Mouse (Mus musculus) gastrocnemius, adult 8-10 months (tissue): ENCODE results near the gene Tmem234. TPM values are rescaled to one million over a fixed set of nuclear protein-coding genes. Genes with fewer than 3 reads are reported as not detected.

ENCODE experiments used
- DNase-seq, 2 experiments: peaks; one replicate each; pipeline ENCODE4 v3.0.0; 2022; ENCODE audit warnings: low spot score in 2 of 2
- total RNA-seq, 4 experiments: library from RNA; stranded (reverse); gene quantifications; 2 replicates each; pipeline ENCODE4 v1.2.4; 2022

Tmem234 gene
- total RNA-seq, 4 experiments from 2014 or later: 25.9 to 37.5 (median 29.7) TPM

GRCm38 (mm10) chr4:129578466-129578865 lies 22.0 kb upstream of the Tmem234 start, which contains the start of gene Fam167b:
Gene Fam167b, minus strand, starts transcription at chr4:129578549.
- no peak for DNase-seq

- DNase-seq: no peak
Measured at GRCm38 (mm10) chr4:129580347-129580746, 20.1 kb upstream of the Tmem234 start.

- no peak for DNase-seq
Measured at GRCm38 (mm10) chr4:129582251-129582650, 18.2 kb upstream of the Tmem234 start.

DNA sequence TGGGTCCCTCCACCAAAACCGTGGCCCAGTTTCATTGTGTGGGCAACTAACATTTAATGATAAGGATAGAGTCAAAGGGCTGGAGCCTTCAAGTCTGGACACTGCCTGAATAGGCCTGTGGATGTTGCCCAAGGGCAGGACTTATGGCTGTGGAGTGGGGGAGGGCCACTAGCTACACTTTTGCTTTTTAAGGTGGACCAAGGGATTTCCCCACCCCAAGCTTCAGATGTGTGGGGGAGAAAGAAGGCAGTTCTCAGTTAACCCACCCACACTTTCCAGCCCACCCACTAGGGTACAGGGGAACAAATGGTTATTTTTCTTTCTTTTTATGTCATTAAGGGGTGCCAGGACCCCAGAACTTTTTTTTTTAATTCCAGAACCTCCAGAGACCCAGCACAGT lies 16.1 kb upstream of the Tmem234 start:
- DNase-seq: no peak

DNA sequence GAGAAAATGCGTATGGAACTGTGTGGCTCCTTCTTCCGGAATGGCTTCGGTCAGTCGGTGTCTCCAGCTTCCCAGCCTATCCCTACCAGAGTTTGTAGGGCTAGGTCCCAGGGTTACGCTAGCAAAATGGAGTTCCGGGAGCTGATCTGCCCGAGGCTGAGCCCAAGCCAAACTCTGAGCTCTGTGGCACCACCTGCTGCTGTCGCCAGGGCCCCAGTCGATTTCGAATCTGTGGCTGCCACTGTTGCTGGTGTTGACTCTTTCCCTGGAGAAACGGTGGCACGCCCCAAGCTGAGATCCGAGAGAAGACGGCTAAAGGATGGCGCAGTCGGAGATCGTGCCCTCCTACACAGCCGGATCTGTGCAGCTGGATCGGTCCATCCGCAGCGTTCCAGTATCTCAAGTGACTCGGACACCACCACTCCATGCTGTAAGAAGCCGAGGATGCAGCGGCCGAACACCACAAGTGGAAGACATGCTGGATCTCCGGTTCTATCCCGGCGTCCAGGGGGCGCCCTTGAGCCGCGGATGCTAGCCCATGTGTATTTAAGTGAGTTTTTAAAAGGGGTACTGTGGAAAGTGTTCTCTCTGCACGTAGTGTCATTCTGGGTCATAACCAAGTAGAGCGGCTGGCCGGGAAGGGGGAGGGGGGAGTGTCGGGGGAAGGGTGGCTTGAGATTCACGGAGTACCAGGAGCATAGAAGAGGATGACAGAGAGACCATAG lies 15.4 kb upstream of the Tmem234 start:
- peak; percentile 78 for DNase-seq

GRCm38 (mm10) chr4:129585773-129586172 lies 14.7 kb upstream of the Tmem234 start:
- DNase-seq: no peak

DNA sequence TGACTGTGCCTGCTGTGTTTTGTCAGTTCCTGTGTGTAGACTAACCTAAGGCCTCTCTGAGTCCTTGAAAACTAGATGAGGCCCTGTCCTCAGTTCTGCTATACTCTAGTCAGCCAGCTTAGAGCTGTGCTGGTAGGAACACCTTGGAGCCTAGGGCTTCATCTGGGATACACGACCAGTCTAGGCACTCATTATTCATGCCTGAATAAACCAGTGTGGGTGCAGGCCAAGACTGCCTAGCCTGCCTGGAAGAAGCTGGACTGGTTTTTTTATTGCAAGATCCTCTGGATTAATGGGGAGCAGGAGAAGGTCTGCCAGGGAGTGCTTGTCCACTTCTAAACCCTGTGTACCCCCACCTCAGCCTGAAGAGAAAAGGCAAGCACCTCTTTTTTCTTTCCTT lies 13.5 kb upstream of the Tmem234 start:
- DNase-seq: no peak

- no peak for DNase-seq
Measured at GRCm38 (mm10) chr4:129588865-129589264, 11.6 kb upstream of the Tmem234 start.

GRCm38 (mm10) chr4:129608426-129609025 lies 8.1 kb downstream of the Tmem234 start:
- peak; percentile 36 to 64 for DNase-seq

- DNase-seq: no peak
Measured at GRCm38 (mm10) chr4:129609139-129609631, 8.7 kb downstream of the Tmem234 start.

DNA sequence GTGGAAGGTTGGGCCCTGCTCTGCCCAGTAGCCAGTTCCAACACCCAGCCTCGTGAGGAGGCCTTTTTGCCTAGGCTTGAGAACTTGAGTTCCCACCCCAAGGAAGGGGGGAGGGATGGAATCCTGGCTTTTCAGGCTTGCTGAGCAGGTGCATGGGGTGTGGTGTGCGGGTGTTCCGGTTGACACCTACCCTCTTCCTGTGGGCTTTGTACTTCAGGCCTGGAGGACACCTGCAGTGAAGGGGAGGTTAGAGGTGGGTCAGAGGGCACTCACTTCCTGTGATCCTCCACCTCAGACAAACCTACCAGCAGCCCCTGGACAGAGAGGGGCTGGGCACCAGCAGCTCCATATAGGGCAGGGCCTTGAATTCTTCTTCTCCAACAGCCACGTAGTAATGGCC lies 9.6 kb downstream of the Tmem234 start:
- DNase-seq: no peak

- no peak for DNase-seq
Measured at GRCm38 (mm10) chr4:129610472-129610871, 10.0 kb downstream of the Tmem234 start.

DNA sequence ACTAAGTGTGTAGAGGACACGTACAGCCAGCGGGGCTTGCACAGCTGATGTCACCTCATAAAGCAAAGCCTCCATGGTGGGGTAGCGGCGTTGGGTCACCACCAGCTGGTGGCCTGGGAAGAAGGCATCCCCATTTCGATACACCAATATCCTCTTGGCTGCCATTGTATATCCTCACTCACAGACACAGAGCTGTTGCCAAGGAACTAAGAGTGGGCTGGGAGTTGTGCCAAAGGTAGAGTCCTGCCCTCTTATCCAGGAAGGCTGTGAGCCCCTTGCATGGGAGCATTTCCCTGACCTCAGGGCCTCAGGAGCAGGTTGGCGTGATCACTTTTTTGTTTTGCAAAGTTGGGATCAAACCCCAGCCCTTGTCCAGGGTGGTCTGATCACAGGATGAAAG lies 13.6 kb downstream of the Tmem234 start, which contains the start of gene Dcdc2b:
Gene Dcdc2b (minus strand): TSS at position 165 of the 400 bp plus-strand sequence.
- DNase-seq: no peak

DNA sequence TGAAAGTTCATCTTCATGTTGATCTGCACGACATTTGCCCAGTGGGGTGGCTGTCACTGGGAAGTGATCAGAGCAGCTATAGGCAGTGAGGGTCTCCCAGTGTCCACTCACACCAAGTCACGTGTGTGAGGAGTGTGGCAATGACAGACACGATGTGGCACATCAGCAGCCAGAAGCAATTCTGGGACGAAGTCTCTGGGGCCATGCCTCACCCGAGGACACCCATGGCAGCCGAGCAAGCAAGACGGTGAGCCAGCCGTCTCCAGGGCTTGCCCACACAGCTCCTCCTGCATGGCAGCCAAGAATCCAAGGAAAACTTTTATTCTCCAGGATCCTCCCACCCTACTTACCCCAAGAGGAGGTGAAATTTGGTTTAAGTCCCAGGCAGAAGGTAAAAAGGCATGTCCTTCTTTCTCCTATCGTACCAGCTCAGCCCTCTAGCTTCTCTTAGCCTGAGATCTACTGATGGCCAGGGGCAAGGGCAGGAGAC lies 15.4 kb downstream of the Tmem234 start:
- no peak for DNase-seq

DNA sequence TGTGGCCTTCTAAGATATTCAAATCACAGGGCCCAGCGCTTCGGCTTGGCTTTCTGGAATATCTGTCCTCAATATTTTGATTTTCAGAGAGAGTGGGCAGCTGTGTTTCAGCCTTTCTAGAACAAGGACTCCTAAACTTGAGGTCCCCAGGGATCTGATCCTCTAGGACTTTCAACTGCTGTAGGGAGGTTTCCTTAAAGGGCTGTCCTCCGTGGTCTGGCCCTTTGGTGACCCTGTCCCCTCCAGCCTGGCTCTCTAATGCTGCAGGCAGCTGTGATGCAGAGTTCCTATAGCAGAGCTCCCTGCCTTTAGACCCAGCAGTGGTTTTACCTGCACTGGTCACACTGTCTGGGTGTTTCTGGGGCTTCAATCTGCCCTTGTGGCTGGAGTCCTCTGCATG lies 16.2 kb downstream of the Tmem234 start:
- no peak for DNase-seq

DNA sequence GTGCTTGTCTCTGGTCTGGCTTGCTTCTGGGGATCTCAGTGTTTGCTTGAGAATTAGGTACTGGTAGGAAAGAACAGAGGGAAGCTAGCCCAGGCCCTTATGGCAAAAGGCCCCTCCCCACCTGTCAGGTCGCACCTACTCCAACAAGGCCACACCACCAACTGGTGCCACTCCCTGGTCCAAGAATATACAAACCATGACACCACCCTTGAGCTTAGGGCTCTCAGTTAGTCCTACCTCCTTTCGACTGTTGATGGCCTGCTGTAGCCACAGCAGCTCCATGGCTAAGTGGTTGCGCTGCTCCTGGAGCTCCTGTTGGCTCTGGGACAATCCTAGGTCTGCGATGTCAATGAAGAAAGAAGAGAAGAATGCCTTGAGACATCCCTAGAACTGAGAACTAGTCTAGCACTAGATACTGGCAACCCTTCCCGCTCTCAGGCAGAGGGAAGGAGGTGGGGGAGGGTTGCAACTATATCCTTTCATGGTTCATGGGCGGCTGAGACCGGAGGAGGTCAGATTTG lies 16.7 kb downstream of the Tmem234 start:
- no peak for DNase-seq

GRCm38 (mm10) chr4:129618031-129618430 lies 17.6 kb downstream of the Tmem234 start:
- no peak for DNase-seq

GRCm38 (mm10) chr4:129618786-129619691 lies 18.6 kb downstream of the Tmem234 start, which contains the start of gene Iqcc:
Gene Iqcc, minus strand, starts transcription at chr4:129619099.
- DNase-seq: peak; percentile 94 to 96

GRCm38 (mm10) chr4:129620419-129621282 lies 20.2 kb downstream of the Tmem234 start:
- DNase-seq: no peak

GRCm38 (mm10) chr4:129621283-129621841 lies 20.9 kb downstream of the Tmem234 start:
- DNase-seq: no peak
